Comparison of ENCODE assay signal across 8 mouse cellular contexts in genomic region chr14:79140826-79141219, GRCm38 (mm10).
DNase-seq lines count a peak whose midpoint lies in the region; ATAC-seq lines count a peak whose summit lies in the region.

No protein-coding gene starts in this region.

- H3K4me3 ChIP-seq in hindbrain, embryonic 13.5 days, result no peak overlapping the region

- H3K9ac ChIP-seq in hindbrain, embryonic 13.5 days, result 0 out of 2 replicates have a peak overlapping the region, but pooled peaks have one; percentile 26

- peak overlapping the region; percentile 3; the same call in 1 of the 2 replicates for H3K27ac ChIP-seq in hindbrain, embryonic 13.5 days

- peaks cover 20% of the 10 kb centered on the region for H3K4me1 ChIP-seq in hindbrain, embryonic 13.5 days (replicated peaks)

- WGBS in hindbrain, embryonic 13.5 days, result 51% methylated on average over 2 of the region's 2 CpGs

- H3K27me3 ChIP-seq in hindbrain, embryonic 13.5 days, result no peaks in the 10 kb centered on the region

- no peaks in the 10 kb centered on the region for H3K36me3 ChIP-seq in hindbrain, embryonic 13.5 days

- no peaks in the 10 kb centered on the region for H3K9me3 ChIP-seq in hindbrain, embryonic 13.5 days

- H3K4me2 ChIP-seq in hindbrain, embryonic 13.5 days, result peak overlapping the region; percentile 33; the same call in 1 of the 2 replicates

- no peak for DNase-seq in frontal cortex, postnatal 36 days (ENCODE audit: low spot score in 2 of 2)
- DNase-seq in cerebellum, postnatal 25 days, result peak; percentile 68 to 73
- peak; percentile 39 for DNase-seq in lung, postnatal 10 days
- no peak for DNase-seq in spleen, adult 12 weeks (ENCODE audit: low spot score)
- DNase-seq in gastrocnemius, postnatal 25 days, result no peak

- ATAC-seq in frontal cortex, adult (ENCODE audit: low TSS enrichment), result peak; percentile 50; the same call in 1 of the 2 replicates
- peak; percentile 60 for ATAC-seq in hindbrain, embryonic 13.5 days (ENCODE audit: low FRiP score)
- ATAC-seq in megakaryocyte, adult 5-6 weeks (ENCODE audit: poor library complexity, severe bottlenecking), result no peak

Comparison
In these comparisons a context has a peak if more than half of its experiments do, and no peak if none do; other contexts are left out.
1. DNase-seq: peak in cerebellum, postnatal 25 days (2 of 2) and lung, postnatal 10 days (single experiment); none in frontal cortex, postnatal 36 days (0 of 2), spleen, adult 12 weeks (single experiment) and gastrocnemius, postnatal 25 days (single experiment).